Mouse (Mus musculus) forebrain, embryonic 10.5 days (tissue): ENCODE measurements around the gene Fitm2. TPM values are rescaled to one million over a fixed set of nuclear protein-coding genes. Genes with fewer than 3 reads are reported as not detected.

ENCODE experiments used
- DNase-seq: peaks from one replicate; pipeline ENCODE4 v3.0.0-alpha.2; 2017; ENCODE audit warnings: low spot score; ENCODE audit errors: extremely low spot score
- H3K27ac ChIP-seq: fragments of 300-500 bp; sonication (generic); 2 replicates; pipeline ENCODE4 v1.5.1; 2016; ENCODE audit warnings: mild to moderate bottlenecking
- H3K27me3 ChIP-seq: fragments of 300-500 bp; sonication (generic); 2 replicates; pipeline ENCODE4 v1.6.1; 2016; ENCODE audit warnings: mild to moderate bottlenecking; ENCODE audit not compliant: poor library complexity, severe bottlenecking
- H3K36me3 ChIP-seq: fragments of 300-500 bp; sonication (generic); replicated peaks from 2 replicates; pipeline ENCODE4 v1.6.1; 2016; ENCODE audit warnings: mild to moderate bottlenecking, moderate library complexity
- H3K4me1 ChIP-seq: fragments of 300-500 bp; sonication (generic); 2 replicates; pipeline ENCODE4 v1.6.1; 2016
- H3K4me3 ChIP-seq: fragments of 300-500 bp; sonication (generic); 2 replicates; pipeline ENCODE4 v1.5.1; 2016; ENCODE audit warnings: mild to moderate bottlenecking, moderate library complexity
- H3K9me3 ChIP-seq: fragments of 300-500 bp; sonication (generic); 2 replicates; pipeline ENCODE4 v1.6.1; 2016; ENCODE audit warnings: mild to moderate bottlenecking, moderate library complexity
- WGBS: fragments of 180-500 bp; shearing (Covaris S2); methylation state at CpG from one replicate; pipeline ENCODE4 v1.1.7; 2016; 5-methylcytosine and 5-hydroxymethylcytosine counted together
- polyA plus RNA-seq: library from polyadenylated mRNA; unstranded; fragments of >200 nt; fragmentation: Nextera tagmentation; extraction: Ambion mirVana; gene quantifications from 2 replicates; pipeline ENCODE4 v1.2.1, GENCODE M21; 2016

Gene Fitm2
- polyA plus RNA-seq: 10.9 and 11.1 TPM in 2 replicates

DNA sequence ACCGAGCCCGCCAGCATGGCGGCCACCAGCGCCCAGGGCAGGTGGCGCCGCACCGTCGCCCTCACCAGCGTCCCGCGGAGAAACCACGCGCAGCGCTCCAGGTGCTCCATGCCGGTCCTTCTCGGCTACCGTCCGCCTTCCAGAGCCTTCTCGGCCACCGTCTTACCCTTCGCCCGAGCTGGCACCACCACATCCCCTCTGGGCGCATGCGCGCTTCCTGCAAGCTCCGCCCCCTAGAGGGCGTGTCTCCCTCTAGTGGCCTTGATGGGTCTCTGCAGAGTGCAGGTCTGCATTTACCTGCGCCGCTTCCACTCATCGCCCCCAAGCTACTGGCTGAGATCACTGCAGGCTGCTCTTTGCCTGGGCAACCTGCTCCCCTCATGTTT is at the start of gene Fitm2:
Gene Fitm2 (minus strand): TSS at position 164 of the 386 bp plus-strand sequence.
- WGBS: 0% methylated on average over 28 of the region's 30 CpGs
- Histone ChIP-seq H3K4me1 (peaks cover 16% of the 10 kb centered on the region), H3K27ac (peak within 1 kb of the TSS; percentile 89), H3K27me3 (no peaks in the 10 kb centered on the region), H3K4me3 (peak within 1 kb of the TSS; percentile 85), H3K36me3 (peaks cover 23% of the 10 kb centered on the region), H3K9me3 (no peaks in the 10 kb centered on the region)
- DNase-seq: peak; percentile 96

DNA sequence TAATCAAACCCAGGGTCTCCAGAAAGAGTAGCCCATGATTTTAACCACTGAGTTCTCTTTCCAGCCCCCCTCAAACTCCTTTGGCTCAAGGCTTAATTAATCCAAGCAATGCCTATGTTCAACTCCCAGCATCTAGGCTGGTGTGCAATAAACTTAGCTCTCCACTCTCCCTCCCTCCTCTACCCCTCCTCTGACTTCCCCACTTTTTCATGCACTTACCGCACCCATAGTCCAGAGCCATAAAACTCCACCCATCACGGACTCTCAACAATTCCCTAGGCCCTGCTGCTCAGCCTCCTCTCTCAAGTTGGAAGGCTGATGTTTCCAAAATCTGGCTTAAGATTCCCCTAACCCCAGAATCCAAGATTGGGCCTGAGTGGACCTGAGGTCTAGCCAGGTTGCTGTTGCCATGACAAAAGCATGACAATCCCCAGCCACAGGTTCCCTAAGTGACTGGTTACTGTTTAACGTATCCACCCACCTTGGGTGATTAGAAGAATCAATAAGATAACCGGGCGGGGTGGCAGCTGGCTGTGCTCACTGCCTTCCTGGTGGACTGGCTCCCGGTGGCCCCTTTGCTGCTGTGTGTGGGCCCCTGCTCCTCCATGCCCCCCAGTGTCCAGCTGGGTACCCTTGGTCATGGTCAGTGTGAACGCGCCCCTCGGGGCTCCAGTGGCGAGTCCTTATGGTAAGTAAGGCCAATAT is 34.0 kb upstream of the Fitm2 start, which contains the start of gene Hnf4a:
Gene Hnf4a (plus strand): TSS at position 509 of the 705 bp plus-strand sequence.
- Histone ChIP-seq H3K4me3 (no peak within 1 kb of the TSS), H3K27ac (no peak within 1 kb of the TSS), H3K9me3 (no peaks in the 10 kb centered on the region), H3K36me3 (no peaks in the 10 kb centered on the region), H3K4me1 (no peaks in the 10 kb centered on the region), H3K27me3 (no peaks in the 10 kb centered on the region)
- no peak for DNase-seq
- 90% methylated on average over 10 of the region's 10 CpGs for whole genome bisulfite sequencing

DNA sequence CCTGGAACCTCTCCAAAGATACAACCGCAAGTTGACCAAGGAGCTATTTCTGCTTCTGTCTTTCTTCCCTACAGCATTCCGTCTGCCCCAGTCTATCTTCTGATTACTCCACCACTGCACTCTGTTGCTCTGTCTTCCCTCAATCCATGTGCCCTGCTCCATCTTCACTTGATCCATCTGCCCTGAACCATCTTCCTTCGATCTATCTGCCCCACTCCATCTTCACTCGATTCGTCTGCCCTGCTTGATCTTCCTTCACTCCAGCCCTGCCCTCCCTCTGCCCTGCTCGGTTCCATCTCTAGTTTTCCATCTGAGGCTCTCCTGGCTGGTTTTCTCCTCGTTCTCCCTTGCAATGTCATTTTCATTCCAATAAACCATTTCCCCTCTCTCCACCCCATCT is 30.8 kb upstream of the Fitm2 start:
- 86% methylated on average over 7 of the region's 7 CpGs for WGBS
- Histone ChIP-seq H3K36me3 (no peaks in the 10 kb centered on the region), H3K27ac (no peak overlapping the region), H3K9me3 (no peaks in the 10 kb centered on the region), H3K4me3 (no peak overlapping the region), H3K4me1 (no peaks in the 10 kb centered on the region), H3K27me3 (no peaks in the 10 kb centered on the region)
- no peak for DNase-seq

DNA sequence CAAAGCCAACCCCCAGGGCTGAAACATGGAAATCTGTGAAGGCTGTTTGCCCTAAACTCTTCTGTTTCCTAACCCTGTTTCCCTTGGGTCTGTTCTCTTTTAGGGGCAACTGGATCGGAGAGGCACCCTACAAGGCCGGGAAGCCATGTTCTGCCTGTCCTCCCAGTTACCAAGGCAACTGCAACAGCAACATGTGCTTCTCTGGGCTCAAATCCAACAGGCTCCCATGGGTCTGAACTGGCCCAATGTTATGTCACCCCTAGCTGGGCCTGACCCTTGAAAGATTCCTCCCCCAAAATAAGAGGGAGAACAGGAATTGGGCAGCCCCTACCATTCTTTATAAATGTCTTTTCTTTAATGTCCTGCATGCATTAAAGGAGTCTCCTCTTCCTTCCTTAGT is 29.8 kb upstream of the Fitm2 start:
- no peak overlapping the region for H3K4me3 ChIP-seq
- no peak overlapping the region for H3K27ac ChIP-seq
- WGBS: 74% methylated on average over 2 of the region's 2 CpGs
- no peaks in the 10 kb centered on the region for H3K4me1 ChIP-seq
- H3K27me3 ChIP-seq: no peaks in the 10 kb centered on the region
- no peaks in the 10 kb centered on the region for H3K36me3 ChIP-seq
- DNase-seq: no peak
- no peaks in the 10 kb centered on the region for H3K9me3 ChIP-seq

DNA sequence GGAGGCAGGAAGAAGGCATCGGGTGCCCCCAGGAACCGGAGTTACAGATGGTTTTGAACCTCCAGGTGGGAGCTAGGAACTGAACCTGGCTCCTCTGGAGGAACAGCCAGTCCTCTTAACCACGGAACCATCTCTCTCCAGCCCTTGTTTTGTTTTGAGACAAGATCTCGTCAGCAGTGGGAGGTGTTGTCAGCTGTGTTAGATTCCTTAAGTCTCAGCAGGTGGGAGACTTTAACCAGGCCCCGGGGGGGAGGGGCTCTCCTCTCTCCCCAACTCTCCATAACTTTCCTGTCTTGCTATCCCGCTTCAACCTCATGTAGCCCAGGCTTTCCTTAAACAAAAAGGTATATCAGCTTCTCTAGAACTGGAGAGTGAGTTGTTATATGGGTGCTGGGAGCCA is 22.0 kb upstream of the Fitm2 start:
- DNase-seq: no peak
- peaks cover 9% of the 10 kb centered on the region; the same call in 1 of the 2 replicates for H3K27me3 ChIP-seq
- no peaks in the 10 kb centered on the region for H3K9me3 ChIP-seq
- H3K36me3 ChIP-seq: no peaks in the 10 kb centered on the region
- 47% methylated on average over 6 of the region's 6 CpGs for WGBS
- H3K4me1 ChIP-seq: peaks cover 16% of the 10 kb centered on the region
- no peak overlapping the region for H3K27ac ChIP-seq
- H3K4me3 ChIP-seq: no peak overlapping the region

DNA sequence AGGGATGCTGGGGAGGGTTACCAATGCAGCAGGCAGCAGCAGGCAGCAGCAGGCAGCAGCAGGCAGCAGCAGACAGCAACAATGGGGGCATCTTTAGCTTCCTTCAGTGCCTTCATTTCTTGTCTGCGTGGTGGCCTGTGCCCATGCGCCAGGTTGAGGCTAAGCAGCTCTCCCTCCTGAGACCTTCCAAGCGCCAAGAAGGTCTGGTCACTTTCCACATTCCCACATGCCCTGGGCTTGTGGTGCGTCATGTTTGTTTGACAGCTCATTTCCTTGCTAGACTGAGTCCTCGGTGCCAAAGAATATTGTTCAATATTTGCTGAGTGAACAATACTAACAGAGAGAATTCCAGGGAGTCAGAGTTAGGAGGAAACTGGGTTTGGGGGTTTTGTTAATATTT is 21.5 kb upstream of the Fitm2 start:
- H3K4me3 ChIP-seq: no peak overlapping the region
- no peak for DNase-seq
- H3K9me3 ChIP-seq: no peaks in the 10 kb centered on the region
- H3K27me3 ChIP-seq: peaks cover 9% of the 10 kb centered on the region; the same call in 1 of the 2 replicates
- WGBS: 68% methylated on average over 5 of the region's 5 CpGs
- H3K27ac ChIP-seq: no peak overlapping the region
- peaks cover 16% of the 10 kb centered on the region for H3K4me1 ChIP-seq
- H3K36me3 ChIP-seq: no peaks in the 10 kb centered on the region

DNA sequence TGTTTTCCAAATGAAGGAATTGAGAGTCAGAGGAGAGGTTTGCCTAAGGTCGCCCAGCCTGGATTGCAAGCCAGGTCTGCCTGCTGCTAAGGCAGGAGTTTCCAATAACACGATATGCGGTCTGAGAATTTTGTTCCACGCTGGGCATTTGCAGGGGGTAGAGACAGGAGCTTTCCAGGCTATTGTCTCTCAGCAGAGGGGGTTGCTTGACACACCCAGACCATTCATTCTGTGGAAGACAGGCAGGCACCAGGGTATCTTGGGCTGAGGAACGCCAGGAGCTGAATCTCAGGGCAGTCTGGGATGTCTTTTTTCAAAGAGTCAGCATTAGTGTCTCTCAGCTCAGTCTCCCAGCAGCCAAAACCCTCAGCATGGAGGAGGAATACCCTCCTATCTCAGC is 20.6 kb upstream of the Fitm2 start:
- Histone ChIP-seq H3K4me1 (peaks cover 16% of the 10 kb centered on the region), H3K27me3 (peaks cover 9% of the 10 kb centered on the region; the same call in 1 of the 2 replicates), H3K36me3 (no peaks in the 10 kb centered on the region), H3K27ac (no peak overlapping the region), H3K4me3 (no peak overlapping the region), H3K9me3 (no peaks in the 10 kb centered on the region)
- no peak for DNase-seq
- WGBS: 14% methylated on average over 5 of the region's 5 CpGs

DNA sequence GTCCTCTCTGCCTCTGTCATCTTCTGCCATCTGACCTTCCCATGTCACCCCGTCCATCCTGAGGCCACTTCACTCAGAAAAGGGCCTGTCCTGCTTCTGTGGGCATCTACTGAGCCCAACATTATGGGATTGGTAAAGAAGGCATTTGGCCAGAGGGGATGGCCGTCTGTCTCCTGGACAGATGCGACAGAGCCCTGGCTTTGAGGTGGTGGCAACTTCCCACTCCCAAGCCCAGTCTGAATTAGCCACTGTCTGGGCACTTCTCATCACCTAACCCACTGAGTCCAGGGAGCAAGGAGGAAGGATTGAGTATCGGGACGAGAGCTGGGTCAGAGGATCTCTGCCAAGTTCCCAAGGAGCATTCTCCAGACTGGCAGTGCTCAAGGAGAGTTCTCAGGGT is 19.6 kb upstream of the Fitm2 start, which contains the start of gene R3hdml:
Gene R3hdml (plus strand): TSS at position 301 of the 400 bp plus-strand sequence.
- no peak within 1 kb of the TSS for H3K27ac ChIP-seq
- 81% methylated on average over 5 of the region's 5 CpGs for WGBS

DNA sequence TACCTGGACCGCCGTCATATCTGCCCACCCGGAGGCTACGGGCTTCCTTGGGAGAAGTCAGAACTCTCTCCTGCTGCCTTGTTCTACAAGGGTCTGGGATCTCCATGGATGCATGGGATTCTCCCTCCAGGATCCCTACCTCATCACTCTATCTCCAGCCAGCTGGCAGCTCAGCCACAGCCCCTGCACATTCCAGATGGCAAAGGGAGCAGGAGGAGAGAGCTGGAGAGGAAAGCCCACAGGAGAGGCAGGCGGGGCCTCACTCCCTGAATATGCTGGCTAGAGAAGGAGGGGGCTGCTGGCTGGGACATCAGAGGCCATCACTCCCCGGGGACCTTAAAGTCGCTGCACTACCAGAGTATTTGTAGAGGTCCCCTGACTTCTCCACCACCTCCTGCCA is 18.9 kb upstream of the Fitm2 start:
- DNase-seq: no peak
- Histone ChIP-seq H3K27me3 (peaks cover 9% of the 10 kb centered on the region; the same call in 1 of the 2 replicates), H3K4me3 (no peak overlapping the region), H3K4me1 (peaks cover 16% of the 10 kb centered on the region), H3K27ac (no peak overlapping the region), H3K9me3 (no peaks in the 10 kb centered on the region), H3K36me3 (no peaks in the 10 kb centered on the region)
- WGBS: 72% methylated on average over 7 of the region's 7 CpGs

More for the DNA sequence above, 19.6 kb upstream of the Fitm2 start, which contains the start of gene R3hdml:
- H3K4me3 ChIP-seq: no peak within 1 kb of the TSS
- H3K4me1 ChIP-seq: peaks cover 16% of the 10 kb centered on the region
- no peak for DNase-seq
- H3K27me3 ChIP-seq: peaks cover 9% of the 10 kb centered on the region; the same call in 1 of the 2 replicates
- H3K9me3 ChIP-seq: no peaks in the 10 kb centered on the region
- H3K36me3 ChIP-seq: no peaks in the 10 kb centered on the region

DNA sequence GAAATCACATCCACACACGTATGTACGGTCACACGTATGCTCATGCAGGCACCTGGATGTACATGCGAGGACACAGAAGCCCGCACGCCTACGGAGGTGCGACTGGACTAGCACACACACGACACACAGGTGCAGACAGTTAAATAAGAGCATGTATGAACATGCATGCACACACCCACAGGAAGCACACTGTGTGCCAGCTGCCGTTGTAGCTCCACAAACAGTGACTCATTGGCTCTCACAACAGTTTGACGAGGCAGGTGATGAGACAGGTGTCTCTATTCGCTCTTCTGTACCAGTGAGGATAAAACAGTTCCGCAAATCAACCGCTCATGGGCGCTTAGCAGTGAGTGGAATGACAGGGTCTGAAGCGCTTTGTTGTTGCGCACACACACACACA is 18.2 kb upstream of the Fitm2 start:
- Histone ChIP-seq H3K4me1 (peaks cover 16% of the 10 kb centered on the region), H3K27me3 (peaks cover 9% of the 10 kb centered on the region; the same call in 1 of the 2 replicates), H3K9me3 (no peaks in the 10 kb centered on the region), H3K27ac (no peak overlapping the region), H3K36me3 (no peaks in the 10 kb centered on the region), H3K4me3 (no peak overlapping the region)
- WGBS: 90% methylated on average over 17 of the region's 17 CpGs
- no peak for DNase-seq

DNA sequence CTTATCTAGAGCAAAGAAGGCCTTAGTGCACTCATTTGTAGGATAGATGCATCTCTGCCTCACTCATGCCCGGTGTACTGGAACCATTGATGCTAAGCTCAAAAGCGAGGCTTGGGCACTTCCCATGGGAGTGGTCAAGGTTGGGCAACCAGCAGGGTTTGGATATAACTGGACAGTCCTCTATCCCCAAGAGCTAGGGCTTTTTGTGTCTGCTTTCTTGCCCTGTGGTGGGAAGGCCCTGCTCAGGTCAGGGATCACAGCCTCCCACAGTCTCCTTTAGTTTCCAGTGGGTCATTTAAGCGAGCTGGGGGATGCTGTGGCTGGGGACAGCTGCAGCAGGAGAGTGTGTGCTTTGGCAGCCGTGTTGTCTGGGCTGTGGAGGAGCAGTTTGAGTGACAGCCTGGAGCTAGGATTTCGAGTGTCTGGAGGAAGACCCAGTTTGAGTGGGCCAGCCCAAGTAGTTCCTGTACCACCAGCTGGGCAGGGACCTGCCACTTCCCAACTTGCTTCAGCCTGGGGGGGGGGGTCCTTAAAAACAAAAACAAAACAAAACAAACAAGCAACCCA is 17.4 kb upstream of the Fitm2 start:
- DNase-seq: no peak
- 72% methylated on average over 5 of the region's 5 CpGs for WGBS

DNA sequence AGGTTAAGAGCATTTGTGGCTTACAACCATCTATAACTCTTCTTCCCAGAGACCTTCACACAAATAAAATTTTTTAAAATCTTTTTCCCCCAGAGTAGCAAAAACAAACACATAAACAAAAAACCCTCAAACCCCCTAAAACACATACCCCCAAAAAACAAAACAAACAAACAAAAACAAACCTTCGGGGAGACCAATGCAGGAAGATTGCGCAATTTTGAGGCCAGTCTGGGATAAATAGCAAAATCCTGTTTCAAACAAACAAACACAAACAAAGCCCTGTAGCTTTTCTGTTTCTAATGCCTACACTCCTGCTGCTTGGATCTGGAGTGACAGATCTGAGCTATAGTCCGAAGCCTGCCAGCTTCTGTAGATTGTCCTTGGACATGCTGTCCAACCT is 14.9 kb upstream of the Fitm2 start:
- Histone ChIP-seq H3K9me3 (no peaks in the 10 kb centered on the region), H3K4me3 (no peak overlapping the region), H3K27me3 (peaks cover 6% of the 10 kb centered on the region), H3K27ac (no peak overlapping the region), H3K36me3 (no peaks in the 10 kb centered on the region), H3K4me1 (peaks cover 5% of the 10 kb centered on the region)
- DNase-seq: no peak
- WGBS: 91% methylated on average over 3 of the region's 3 CpGs

More for the DNA sequence above, 17.4 kb upstream of the Fitm2 start:
- Histone ChIP-seq H3K27ac (no peak overlapping the region; the same call in 1 of the 2 replicates), H3K4me1 (peaks cover 16% of the 10 kb centered on the region), H3K27me3 (peaks cover 9% of the 10 kb centered on the region; the same call in 1 of the 2 replicates), H3K36me3 (no peaks in the 10 kb centered on the region), H3K9me3 (no peaks in the 10 kb centered on the region), H3K4me3 (no peak overlapping the region)

DNA sequence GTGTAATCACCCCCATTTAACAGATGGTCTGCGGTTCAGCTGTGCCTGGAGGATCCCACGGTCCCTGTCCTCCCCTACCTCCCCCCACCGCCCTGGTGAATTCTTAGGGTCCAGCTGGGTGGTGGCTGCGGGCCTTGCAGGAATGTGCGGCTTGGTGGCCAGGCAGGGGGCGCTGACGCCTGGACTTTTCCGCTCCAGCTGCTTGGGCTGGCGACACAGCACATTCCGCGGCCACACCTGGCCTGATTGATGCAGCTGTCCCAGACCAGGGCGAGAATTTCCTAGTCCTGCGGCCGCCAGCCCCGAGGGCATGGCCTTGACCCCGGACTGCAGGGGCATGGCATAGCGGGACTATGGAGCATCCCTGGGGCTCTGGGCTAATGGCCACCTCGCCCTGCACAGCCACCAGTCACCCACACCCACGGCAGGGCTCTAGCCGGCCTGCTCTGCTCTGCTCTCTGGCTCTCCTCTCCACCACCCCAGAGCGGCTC is 9.2 kb upstream of the Fitm2 start:
- peak; percentile 44 for DNase-seq
- Histone ChIP-seq H3K27ac (0 out of 2 replicates have a peak overlapping the region, but pooled peaks have one; percentile 25), H3K36me3 (no peaks in the 10 kb centered on the region), H3K4me1 (peaks cover 19% of the 10 kb centered on the region), H3K9me3 (no peaks in the 10 kb centered on the region), H3K4me3 (peak overlapping the region; percentile 49), H3K27me3 (peaks cover 29% of the 10 kb centered on the region)
- 2% methylated on average over 21 of the region's 21 CpGs for WGBS
